Mouse (Mus musculus) embryonic facial prominence, embryonic 10.5 days (tissue): ENCODE data around the gene Olfr455. TPM values are rescaled to one million over a fixed set of nuclear protein-coding genes. Genes with fewer than 3 reads are reported as not detected.

ENCODE experiments used
- DNase-seq: peaks from one replicate; pipeline ENCODE4 v3.0.0-alpha.2; 2017; ENCODE audit warnings: low spot score
- H3K27ac ChIP-seq: fragments of 300-500 bp; sonication (generic); replicated peaks from 2 replicates; pipeline ENCODE4 v1.5.1; 2016; ENCODE audit warnings: mild to moderate bottlenecking
- H3K27me3 ChIP-seq: fragments of 300-500 bp; sonication (generic); replicated peaks from 2 replicates; pipeline ENCODE4 v1.6.1; 2016; ENCODE audit warnings: low read depth, mild to moderate bottlenecking; ENCODE audit not compliant: poor library complexity, severe bottlenecking
- H3K36me3 ChIP-seq: fragments of 300-500 bp; sonication (generic); replicated peaks from 2 replicates; pipeline ENCODE4 v1.6.1; 2016; ENCODE audit warnings: mild to moderate bottlenecking, moderate library complexity
- H3K4me1 ChIP-seq: fragments of 300-500 bp; sonication (generic); 2 replicates; pipeline ENCODE4 v1.6.1; 2016
- H3K4me3 ChIP-seq: fragments of 300-500 bp; sonication (generic); 2 replicates; pipeline ENCODE4 v1.5.1; 2016; ENCODE audit warnings: mild to moderate bottlenecking, moderate library complexity
- H3K9me3 ChIP-seq: fragments of 300-500 bp; sonication (generic); 2 replicates; pipeline ENCODE4 v1.6.1; 2016; ENCODE audit warnings: mild to moderate bottlenecking
- WGBS: fragments of 180-500 bp; shearing (Covaris S2); methylation state at CpG from one replicate; pipeline ENCODE4 v1.1.7; 2016; 5-methylcytosine and 5-hydroxymethylcytosine counted together
- polyA plus RNA-seq: library from polyadenylated mRNA; unstranded; fragments of >200 nt; fragmentation: Nextera tagmentation; extraction: Ambion mirVana; gene quantifications from 2 replicates; pipeline ENCODE4 v1.2.1, GENCODE M21; 2016

The Olfr455 gene
- polyA plus RNA-seq, 1 experiment from 2014 or later = not detected

DNA sequence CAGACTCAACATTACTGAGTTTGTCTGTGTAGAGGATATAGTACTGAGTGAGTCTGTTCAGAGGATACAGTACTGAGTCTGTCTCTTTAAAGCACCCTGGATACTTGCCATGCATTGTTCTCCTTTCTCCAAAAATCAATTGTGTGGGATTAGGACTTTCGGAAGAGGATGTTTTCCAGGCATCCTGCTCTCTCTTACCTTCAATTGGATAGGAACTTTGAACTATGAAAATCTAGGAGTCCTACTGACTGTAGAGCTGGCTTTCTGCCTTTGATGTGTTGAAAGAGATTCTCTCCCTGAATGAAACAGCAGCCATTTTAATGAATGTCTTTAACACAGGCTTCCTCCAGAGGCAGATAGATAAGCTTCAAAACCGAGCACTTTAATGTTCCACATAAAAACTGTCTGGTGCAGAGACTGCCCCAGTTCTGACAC is 1.9 kb downstream of the Olfr455 start:
- H3K27me3 ChIP-seq = no peaks in the 10 kb centered on the region
- H3K36me3 ChIP-seq = no peaks in the 10 kb centered on the region
- no peak overlapping the region for H3K27ac ChIP-seq
- no peak overlapping the region for H3K4me3 ChIP-seq
- H3K4me1 ChIP-seq = peaks cover 6% of the 10 kb centered on the region
- 70% methylated on average over 2 of the region's 2 CpGs for WGBS
- DNase-seq = no peak
- H3K9me3 ChIP-seq = no peaks in the 10 kb centered on the region

DNA sequence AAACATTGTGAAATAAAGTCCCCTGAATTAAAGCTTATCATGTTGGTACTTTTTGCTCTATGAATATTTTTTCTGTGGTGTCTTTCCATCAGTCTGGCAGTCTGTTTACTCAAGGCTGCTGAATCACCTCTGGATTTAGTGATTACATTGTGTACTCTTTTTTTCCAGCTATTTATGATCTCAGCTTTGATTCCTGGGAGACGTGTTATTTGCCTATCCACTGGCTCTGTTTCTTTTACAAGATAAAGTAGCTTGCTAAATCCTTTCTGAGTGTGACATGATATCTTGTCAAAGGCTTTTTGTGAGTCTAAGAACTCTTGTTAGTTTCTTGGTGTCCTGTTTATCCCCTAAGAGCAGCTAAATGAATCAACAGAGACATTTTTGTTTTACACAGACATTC is 2.5 kb downstream of the Olfr455 start:
- no peak for DNase-seq
- Histone ChIP-seq H3K4me3 (no peak overlapping the region), H3K9me3 (no peaks in the 10 kb centered on the region), H3K36me3 (no peaks in the 10 kb centered on the region), H3K27me3 (no peaks in the 10 kb centered on the region), H3K4me1 (peaks cover 6% of the 10 kb centered on the region), H3K27ac (no peak overlapping the region)
- WGBS = 67% methylated on average over 1 of the region's 1 CpGs

DNA sequence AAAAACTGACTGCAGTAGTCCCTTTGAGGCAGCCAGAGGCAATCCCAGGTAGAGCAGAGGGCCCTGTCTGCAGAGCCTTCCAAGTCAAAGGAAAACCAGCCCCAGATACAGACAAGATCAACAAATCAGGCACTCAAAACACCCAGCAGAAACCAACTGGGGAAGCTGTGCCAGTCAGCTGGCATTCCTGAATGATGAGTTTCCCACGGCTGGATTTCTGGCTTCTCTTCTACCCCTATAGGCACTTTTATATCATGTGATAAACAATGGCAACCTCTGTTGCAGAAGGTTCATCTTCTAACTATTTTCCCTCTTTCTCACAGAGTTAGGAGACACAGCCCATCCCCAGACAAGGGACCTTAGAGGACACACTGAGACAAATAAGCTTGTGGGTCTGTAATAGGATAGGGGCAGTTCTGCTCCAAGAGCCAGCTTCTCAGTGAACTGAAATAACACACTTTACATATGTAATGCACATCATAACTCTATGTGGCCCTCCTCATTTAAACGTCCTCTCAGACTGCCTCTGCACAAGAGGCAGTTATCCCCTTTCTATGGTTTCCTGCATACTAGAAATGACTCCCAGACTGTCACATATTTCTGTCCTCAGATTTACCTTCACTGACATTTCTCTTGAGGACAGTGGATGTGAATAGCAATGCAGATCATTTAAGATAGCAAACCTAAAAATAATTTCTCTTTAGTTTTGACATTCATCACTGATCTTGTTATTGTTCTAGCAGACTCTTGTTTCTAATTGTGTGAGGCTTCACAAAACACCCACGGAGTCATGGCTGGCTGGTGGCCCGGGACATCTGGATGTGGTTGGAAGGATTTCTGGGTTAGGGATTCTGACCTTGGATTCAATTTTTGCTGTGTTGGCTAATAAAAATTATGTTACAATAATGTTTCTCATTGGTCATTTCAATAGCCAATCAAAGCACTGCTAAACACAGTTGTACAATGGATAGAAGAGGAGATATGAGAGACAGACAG is 5.1 kb downstream of the Olfr455 start:
- 69% methylated on average over 4 of the region's 4 CpGs for WGBS
- no peaks in the 10 kb centered on the region for H3K27me3 ChIP-seq
- no peaks in the 10 kb centered on the region for H3K36me3 ChIP-seq
- no peak for DNase-seq
- no peak overlapping the region for H3K4me3 ChIP-seq
- peaks cover 6% of the 10 kb centered on the region for H3K4me1 ChIP-seq
- H3K27ac ChIP-seq = no peak overlapping the region
- no peaks in the 10 kb centered on the region for H3K9me3 ChIP-seq

DNA sequence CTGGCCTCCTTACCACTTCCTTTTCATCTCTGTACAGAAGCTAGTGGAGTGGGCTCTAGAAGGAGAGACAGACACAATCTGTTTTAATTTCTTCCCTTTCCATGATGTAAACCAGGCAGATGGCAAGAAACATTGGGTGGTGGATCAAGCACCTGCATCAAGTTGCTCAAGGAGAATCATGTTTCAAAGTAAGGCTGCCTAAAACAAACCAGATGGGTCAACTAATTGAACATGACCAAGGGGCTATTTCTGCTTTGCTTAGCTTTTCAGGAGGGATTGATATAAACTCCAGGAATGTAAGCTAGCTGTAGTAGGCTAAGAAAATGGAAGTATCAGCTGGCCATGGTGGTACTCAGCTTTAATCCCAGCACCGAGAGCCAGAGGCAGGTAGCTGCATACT is 6.7 kb downstream of the Olfr455 start:
- Histone ChIP-seq H3K9me3 (no peaks in the 10 kb centered on the region), H3K27me3 (no peaks in the 10 kb centered on the region), H3K27ac (no peak overlapping the region), H3K4me3 (no peak overlapping the region), H3K36me3 (no peaks in the 10 kb centered on the region), H3K4me1 (peaks cover 6% of the 10 kb centered on the region)
- DNase-seq = no peak
- 68% methylated on average over 1 of the region's 1 CpGs for WGBS

DNA sequence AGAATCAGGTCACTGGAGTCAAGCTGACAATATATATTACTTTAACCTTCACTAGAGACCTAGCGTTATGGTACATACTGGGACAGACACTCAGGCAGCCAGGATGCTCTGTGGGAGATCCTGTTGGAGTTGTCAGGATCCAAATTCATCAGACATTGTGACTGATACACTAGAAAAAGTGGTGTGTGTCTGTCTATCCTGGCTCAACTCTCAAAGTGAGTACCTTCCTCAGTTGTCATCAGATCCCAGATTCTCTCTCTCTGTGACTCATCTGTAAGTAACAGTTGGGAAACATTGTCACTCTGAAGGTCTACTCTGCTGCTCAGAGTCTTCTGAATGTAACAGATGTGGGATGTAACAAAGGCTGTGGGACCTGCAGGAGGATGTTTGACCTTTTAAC is 7.7 kb downstream of the Olfr455 start:
- WGBS = 87% methylated on average over 1 of the region's 1 CpGs
- H3K4me3 ChIP-seq = no peak overlapping the region
- H3K36me3 ChIP-seq = no peaks in the 10 kb centered on the region
- no peak for DNase-seq
- H3K4me1 ChIP-seq = peaks cover 6% of the 10 kb centered on the region
- H3K27me3 ChIP-seq = no peaks in the 10 kb centered on the region
- no peaks in the 10 kb centered on the region for H3K9me3 ChIP-seq
- no peak overlapping the region for H3K27ac ChIP-seq

DNA sequence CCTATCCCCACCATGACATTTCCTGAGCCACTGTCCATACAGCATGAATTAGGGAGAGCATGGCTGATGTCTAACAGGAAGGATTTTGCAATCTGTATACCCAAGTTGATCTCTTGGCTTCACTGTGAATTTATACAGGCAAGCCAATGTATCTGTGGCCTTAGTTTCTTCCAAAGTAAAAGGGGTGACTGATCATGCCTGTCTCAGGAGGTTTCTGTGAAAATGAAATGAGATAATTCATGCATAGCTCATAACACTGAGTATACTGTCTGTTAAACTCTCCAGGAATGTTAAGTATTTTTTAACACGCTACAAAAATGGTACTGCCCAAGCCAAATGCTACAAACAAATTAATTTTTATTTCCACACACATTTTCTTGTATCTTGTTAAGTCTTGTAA is 33.9 kb downstream of the Olfr455 start:
- no peaks in the 10 kb centered on the region for H3K4me1 ChIP-seq
- no peak for DNase-seq

DNA sequence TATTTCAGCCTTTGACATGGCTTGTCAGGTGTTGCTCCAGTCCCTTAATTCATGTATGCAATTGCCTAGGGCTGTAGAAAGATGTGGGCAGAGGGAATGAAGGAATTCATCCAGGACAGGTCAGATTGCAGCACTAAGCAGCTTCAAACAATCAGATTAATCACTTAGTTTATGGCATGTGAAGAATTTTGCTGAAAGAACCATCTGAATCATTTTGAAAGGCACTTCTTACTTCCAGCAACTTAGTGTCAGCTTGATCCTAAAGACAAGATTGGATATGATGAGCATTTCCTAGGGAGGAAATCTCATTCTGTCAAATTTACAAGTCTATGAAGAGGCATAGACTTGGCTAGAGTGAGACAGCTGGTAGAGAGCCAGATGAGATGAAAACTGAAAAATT is 38.1 kb downstream of the Olfr455 start:
- Histone ChIP-seq H3K4me1 (no peaks in the 10 kb centered on the region), H3K4me3 (no peak overlapping the region), H3K27ac (no peak overlapping the region), H3K36me3 (no peaks in the 10 kb centered on the region), H3K27me3 (no peaks in the 10 kb centered on the region), H3K9me3 (no peaks in the 10 kb centered on the region)
- no peak for DNase-seq

More for the DNA sequence above, 33.9 kb downstream of the Olfr455 start:
- H3K27ac ChIP-seq = no peak overlapping the region
- WGBS = 85% methylated on average over 1 of the region's 1 CpGs
- H3K27me3 ChIP-seq = no peaks in the 10 kb centered on the region
- H3K9me3 ChIP-seq = no peaks in the 10 kb centered on the region
- H3K4me3 ChIP-seq = no peak overlapping the region
- no peaks in the 10 kb centered on the region for H3K36me3 ChIP-seq

DNA sequence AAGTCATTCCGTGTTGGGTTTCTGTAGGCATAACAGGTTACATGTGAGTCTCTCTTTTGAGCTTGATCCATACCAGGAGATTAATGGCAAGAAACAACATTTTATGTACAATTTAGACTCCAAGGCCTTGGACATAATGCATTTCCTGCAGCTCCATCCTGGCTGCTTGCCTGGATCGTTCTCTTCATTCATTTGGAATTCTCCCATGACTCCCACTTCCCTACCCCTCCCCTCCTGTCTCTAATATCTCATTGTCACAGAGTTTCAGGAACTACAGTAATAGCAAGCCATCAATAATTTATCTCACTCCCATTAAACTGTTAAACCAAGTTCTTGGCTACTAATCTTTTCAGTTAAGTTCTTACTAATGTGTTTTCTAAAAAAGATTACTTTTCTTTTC is 43.9 kb downstream of the Olfr455 start:
- Histone ChIP-seq H3K27me3 (no peaks in the 10 kb centered on the region), H3K4me3 (no peak overlapping the region), H3K36me3 (no peaks in the 10 kb centered on the region), H3K9me3 (no peaks in the 10 kb centered on the region), H3K27ac (no peak overlapping the region), H3K4me1 (no peaks in the 10 kb centered on the region)
- 92% methylated on average over 2 of the region's 2 CpGs for WGBS
- no peak for DNase-seq

DNA sequence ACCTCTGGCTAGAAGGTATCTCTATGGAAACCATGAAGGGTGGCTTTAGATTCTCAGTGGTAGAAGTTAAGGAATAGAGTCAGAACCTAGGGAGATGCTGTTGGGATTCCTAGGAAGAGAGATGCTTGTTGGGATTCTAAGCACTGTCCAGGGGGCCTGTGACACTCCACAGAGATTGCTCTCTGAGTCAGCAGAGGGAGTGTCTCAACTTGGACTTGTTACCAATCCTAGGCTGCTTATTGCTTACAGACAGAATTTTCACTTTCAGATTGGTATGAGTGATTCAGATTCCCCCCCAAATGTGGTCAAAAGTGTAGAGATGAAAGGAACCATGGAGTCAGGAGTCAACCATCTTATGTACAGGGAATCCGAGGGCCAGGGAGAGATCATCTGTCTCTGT is 57.7 kb downstream of the Olfr455 start:
- Histone ChIP-seq H3K9me3 (no peaks in the 10 kb centered on the region), H3K27ac (no peak overlapping the region), H3K4me3 (no peak overlapping the region), H3K4me1 (no peaks in the 10 kb centered on the region), H3K27me3 (no peaks in the 10 kb centered on the region), H3K36me3 (no peaks in the 10 kb centered on the region)
- DNase-seq = no peak
- 83% methylated on average over 1 of the region's 1 CpGs for WGBS

DNA sequence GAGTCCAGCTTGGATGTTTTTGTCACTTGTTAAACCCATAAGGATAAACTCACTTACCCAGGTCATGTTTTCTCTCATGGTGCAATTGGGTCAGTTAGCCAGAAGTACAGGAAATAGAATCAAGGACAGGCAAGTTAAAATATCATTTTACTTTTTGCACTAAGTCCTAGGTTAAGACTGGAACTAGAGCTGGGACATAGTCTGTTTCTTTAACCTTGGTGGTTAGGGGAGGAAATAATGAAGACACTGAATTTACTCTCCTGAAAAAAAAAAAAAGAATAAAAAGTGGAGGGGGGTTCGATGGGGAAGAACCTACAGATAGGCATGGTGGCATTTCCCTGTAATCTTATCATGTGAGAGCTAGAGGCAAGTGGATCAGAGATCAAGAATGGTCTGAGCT is 60.3 kb downstream of the Olfr455 start, which contains the start of gene Olfr456:
TSS of gene Olfr456 (minus strand) at position 101 of the 400 bp plus-strand sequence.
- H3K9me3 ChIP-seq = no peaks in the 10 kb centered on the region
- H3K27me3 ChIP-seq = no peaks in the 10 kb centered on the region
- no peaks in the 10 kb centered on the region for H3K4me1 ChIP-seq
- 89% methylated on average over 1 of the region's 1 CpGs for WGBS
- H3K27ac ChIP-seq = no peak within 1 kb of the TSS
- H3K4me3 ChIP-seq = no peak within 1 kb of the TSS
- DNase-seq = no peak
- H3K36me3 ChIP-seq = no peaks in the 10 kb centered on the region

Other genes with a start within 250 kb of the Olfr455 start
- gene Fam131b, start 222.9 kb downstream of the Olfr455 start, polyA plus RNA-seq = 0.74 and 0.90 TPM in 2 replicates
- gene Zyx, start 198.0 kb downstream of the Olfr455 start, polyA plus RNA-seq = 93.8 and 96.9 TPM in 2 replicates
- gene Epha1, start 174.3 kb downstream of the Olfr455 start, polyA plus RNA-seq = 3.9 and 5.1 TPM in 2 replicates
- gene Tas2r143, start 147.3 kb downstream of the Olfr455 start, polyA plus RNA-seq = not detected in 2 replicates
- gene Tas2r135, start 142.2 kb downstream of the Olfr455 start, polyA plus RNA-seq = not detected in 2 replicates
- not detected in 2 replicates for gene Tas2r126, start 113.1 kb downstream of the Olfr455 start, polyA plus RNA-seq
- gene Olfr458, start 82.4 kb downstream of the Olfr455 start, polyA plus RNA-seq = not detected in 2 replicates
- not detected in 2 replicates for gene Olfr457, start 71.3 kb downstream of the Olfr455 start, polyA plus RNA-seq
- gene Olfr456, start 60.4 kb downstream of the Olfr455 start, polyA plus RNA-seq = not detected in 2 replicates
- gene Tcaf3, start 50.1 kb upstream of the Olfr455 start, polyA plus RNA-seq = not detected in 2 replicates
- 4.3 and 4.6 TPM in 2 replicates for gene Tcaf2, start 97.7 kb upstream of the Olfr455 start, polyA plus RNA-seq
- gene Tcaf1, start 162.5 kb upstream of the Olfr455 start, polyA plus RNA-seq = 93.0 and 94.1 TPM in 2 replicates
- gene Olfr453, start 191.8 kb upstream of the Olfr455 start, polyA plus RNA-seq = not detected in 2 replicates
- gene Olfr38, start 208.8 kb upstream of the Olfr455 start, polyA plus RNA-seq = not detected in 2 replicates
- gene Olfr452, start 237.5 kb upstream of the Olfr455 start, polyA plus RNA-seq = not detected in 2 replicates